ENCODE assay signal across 27 mouse cellular contexts in the genomic region with DNA sequence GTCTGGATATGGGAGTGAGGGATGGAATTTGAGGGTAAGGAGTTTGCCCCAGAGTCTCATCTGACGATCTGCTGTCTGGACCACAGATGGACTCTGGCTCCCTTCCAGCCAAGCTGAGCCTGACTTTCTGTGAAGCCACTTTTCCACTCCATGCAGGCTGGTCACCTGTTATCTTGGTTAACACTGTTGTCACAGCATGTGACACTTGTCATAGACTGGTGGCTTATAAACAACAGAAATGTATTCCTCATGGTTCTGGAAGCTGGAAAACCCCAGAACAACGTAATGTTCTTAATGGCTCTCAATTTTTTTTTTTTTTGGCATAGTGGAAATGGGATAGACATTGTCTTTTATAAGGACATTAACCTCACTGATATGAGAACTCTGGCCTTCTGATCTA. TPM values are rescaled to one million over a fixed set of nuclear protein-coding genes. Genes with fewer than 3 reads are reported as not detected.
A peak's percentile ranks its signal among the peaks of the same experiment; 100 is the strongest.
DNase-seq lines count a peak whose midpoint lies in the region; ATAC-seq lines count a peak whose summit lies in the region.
"Had no signal": no experiment of that assay in that cellular context is flagged by ENCODE, and none has a peak within 500 bp of the region (broad histone marks: within the 10 kb centered on the region; RNA-seq: fewer than 3 reads in every experiment).

No protein-coding gene starts in this region.

- no peak overlapping the region for H3K4me3 ChIP-seq in limb, embryonic 11.5 days (ENCODE audit: low read depth, low read length)
- H3K4me3 ChIP-seq in midbrain, embryonic 15.5 days: no peak overlapping the region
- H3K4me3 ChIP-seq: embryonic facial prominence, embryonic 13.5 days; embryonic facial prominence, embryonic 15.5 days; forebrain, embryonic 13.5 days; forebrain, embryonic 15.5 days had no signal

- no peak overlapping the region for H3K9ac ChIP-seq in limb, embryonic 11.5 days (ENCODE audit: low read length)
- no peak overlapping the region for H3K9ac ChIP-seq in midbrain, embryonic 15.5 days
- H3K9ac ChIP-seq: embryonic facial prominence, embryonic 13.5 days; embryonic facial prominence, embryonic 15.5 days; forebrain, embryonic 13.5 days; forebrain, embryonic 15.5 days; forebrain, postnatal 0 days had no signal

- no peak for ATAC-seq in limb, embryonic 11.5 days (ENCODE audit: insufficient number of reproducible peaks, low FRiP score, low TSS enrichment, low read depth)
- no peak for ATAC-seq in midbrain, embryonic 15.5 days (replicated peaks)
- ATAC-seq: forebrain, embryonic 13.5 days; forebrain, embryonic 15.5 days; forebrain, postnatal 0 days had no signal

- H3K9me3 ChIP-seq in limb, embryonic 11.5 days (ENCODE audit: control insufficient read depth, low read length): no peaks in the 10 kb centered on the region
- no peaks in the 10 kb centered on the region for H3K9me3 ChIP-seq in midbrain, embryonic 15.5 days
- H3K9me3 ChIP-seq: embryonic facial prominence, embryonic 13.5 days; embryonic facial prominence, embryonic 15.5 days; forebrain, embryonic 13.5 days had no signal

- H3K4me1 ChIP-seq in limb, embryonic 11.5 days (ENCODE audit: control insufficient read depth, insufficient read depth, low read length): no peaks in the 10 kb centered on the region
- no peaks in the 10 kb centered on the region for H3K4me1 ChIP-seq in midbrain, embryonic 15.5 days
- H3K4me1 ChIP-seq: embryonic facial prominence, embryonic 13.5 days; embryonic facial prominence, embryonic 15.5 days; forebrain, embryonic 13.5 days; forebrain, embryonic 15.5 days had no signal

- H3K4me2 ChIP-seq in limb, embryonic 11.5 days (ENCODE audit: low read depth, severe bottlenecking): no peak overlapping the region
- H3K4me2 ChIP-seq in midbrain, embryonic 15.5 days: no peak overlapping the region
- H3K4me2 ChIP-seq: embryonic facial prominence, embryonic 13.5 days; embryonic facial prominence, embryonic 15.5 days; forebrain, embryonic 13.5 days; forebrain, embryonic 15.5 days had no signal

- H3K27me3 ChIP-seq in limb, embryonic 11.5 days (ENCODE audit: control insufficient read depth, insufficient read depth, low read length): no peaks in the 10 kb centered on the region
- H3K27me3 ChIP-seq in midbrain, embryonic 15.5 days (replicated peaks): no peaks in the 10 kb centered on the region
- H3K27me3 ChIP-seq: embryonic facial prominence, embryonic 13.5 days; embryonic facial prominence, embryonic 15.5 days; forebrain, embryonic 13.5 days; forebrain, embryonic 15.5 days had no signal

- H3K27ac ChIP-seq in limb, embryonic 11.5 days (replicated peaks; ENCODE audit: low read depth, low read length): no peak overlapping the region
- H3K27ac ChIP-seq in midbrain, embryonic 15.5 days: no peak overlapping the region
- H3K27ac ChIP-seq: embryonic facial prominence, embryonic 13.5 days; embryonic facial prominence, embryonic 15.5 days; forebrain, embryonic 13.5 days; forebrain, embryonic 15.5 days had no signal

- 87% methylated on average over 2 of the region's 2 CpGs for WGBS in limb, embryonic 11.5 days
- WGBS in midbrain, embryonic 15.5 days: 92% methylated on average over 2 of the region's 2 CpGs

- H3K36me3 ChIP-seq in limb, embryonic 11.5 days (ENCODE audit: control insufficient read depth, insufficient read depth, low read length): no peaks in the 10 kb centered on the region
- no peaks in the 10 kb centered on the region for H3K36me3 ChIP-seq in midbrain, embryonic 15.5 days (replicated peaks)
- H3K36me3 ChIP-seq: embryonic facial prominence, embryonic 13.5 days; embryonic facial prominence, embryonic 15.5 days; forebrain, embryonic 15.5 days had no signal

- DNase-seq in testis, postnatal 10 days (ENCODE audit: low spot score): peak; percentile 45
- DNase-seq in testis, postnatal 14 days (ENCODE audit: low spot score): no peak
- DNase-seq in MEL-GATA-1-ER (ENCODE audit: extremely low read depth, low read depth): peak; percentile 40
- peak; percentile 16 for DNase-seq in limb, embryonic 11.5 days (ENCODE audit: low spot score)
- DNase-seq in gastrocnemius, adult 18-20 months (ENCODE audit: low spot score): no peak
- DNase-seq: adrenal gland, adult 2 months; adrenal gland, postnatal 10 days; adrenal gland, postnatal 25 days; cerebellum, adult 11 months; cerebellum, adult 18-20 months; cerebellum, adult 9-10 months; cerebellum, postnatal 14 days; cerebellum, postnatal 36 days; embryo, embryonic 11 days; forebrain, postnatal 0 days had no signal

RNA-seq across cellular contexts. Expression of a gene that starts 21.4 kb away (rescaled TPM):
- polyA plus RNA-seq in limb, embryonic 11.5 days (2014; fragmentation: Nextera tagmentation; extraction: Ambion mirVana): not detected in 2 replicates
- not detected in 2 replicates for polyA plus RNA-seq in midbrain, embryonic 15.5 days (2015; fragmentation: Nextera tagmentation; extraction: Ambion mirVana)
- total RNA-seq in gastrocnemius, adult 18-20 months (2021): not detected
- total RNA-seq: adrenal gland, adult 2 months; adrenal gland, postnatal 10 days; adrenal gland, postnatal 25 days; adrenal gland, postnatal 4 days; common myeloid progenitor, adult 5-6 weeks; ES-E14; forebrain, postnatal 0 days had no signal
- polyA plus RNA-seq: adrenal gland, adult 2 months; brain, embryonic 14.5 days; C2C12; embryonic facial prominence, embryonic 11.5 days; embryonic facial prominence, embryonic 13.5 days; forebrain, embryonic 11.5 days; forebrain, embryonic 13.5 days; forebrain, embryonic 15.5 days; forebrain, postnatal 0 days had no signal

RNA-seq across cellular contexts. Expression of a gene that starts 28.9 kb away (rescaled TPM):
- not detected in 2 replicates for polyA plus RNA-seq in limb, embryonic 11.5 days (2014; fragmentation: Nextera tagmentation; extraction: Ambion mirVana)
- not detected in 2 replicates for polyA plus RNA-seq in midbrain, embryonic 15.5 days (2015; fragmentation: Nextera tagmentation; extraction: Ambion mirVana)
- not detected for total RNA-seq in gastrocnemius, adult 18-20 months (2021)
- total RNA-seq: adrenal gland, adult 2 months; adrenal gland, postnatal 10 days; adrenal gland, postnatal 25 days; adrenal gland, postnatal 4 days; common myeloid progenitor, adult 5-6 weeks; ES-E14; forebrain, postnatal 0 days had no signal
- polyA plus RNA-seq: adrenal gland, adult 2 months; brain, embryonic 14.5 days; C2C12; embryonic facial prominence, embryonic 11.5 days; embryonic facial prominence, embryonic 13.5 days; forebrain, embryonic 11.5 days; forebrain, embryonic 13.5 days; forebrain, embryonic 15.5 days; forebrain, postnatal 0 days had no signal

RNA-seq across cellular contexts. Expression of a gene that starts 42.8 kb away (rescaled TPM):
- not detected in 2 replicates for polyA plus RNA-seq in limb, embryonic 11.5 days (2014; fragmentation: Nextera tagmentation; extraction: Ambion mirVana)
- 0.05 TPM in 1 of 2 replicates, not detected in the other for polyA plus RNA-seq in midbrain, embryonic 15.5 days (2015; fragmentation: Nextera tagmentation; extraction: Ambion mirVana)
- not detected for total RNA-seq in gastrocnemius, adult 18-20 months (2021)
- total RNA-seq: adrenal gland, adult 2 months; adrenal gland, postnatal 10 days; adrenal gland, postnatal 25 days; adrenal gland, postnatal 4 days; common myeloid progenitor, adult 5-6 weeks; ES-E14; forebrain, postnatal 0 days had no signal
- polyA plus RNA-seq: adrenal gland, adult 2 months; brain, embryonic 14.5 days; C2C12; embryonic facial prominence, embryonic 11.5 days; embryonic facial prominence, embryonic 13.5 days; embryonic facial prominence, embryonic 15.5 days; forebrain, embryonic 11.5 days; forebrain, embryonic 13.5 days; forebrain, embryonic 15.5 days; forebrain, postnatal 0 days had no signal

Comparison
In these comparisons a context has a peak if more than half of its experiments do, and no peak if none do; other contexts are left out.
1. DNase-seq: peak in testis, postnatal 10 days (single experiment), MEL-GATA-1-ER (single experiment) and limb, embryonic 11.5 days (single experiment); none in testis, postnatal 14 days (single experiment) and gastrocnemius, adult 18-20 months (single experiment).